In the genomic region with DNA sequence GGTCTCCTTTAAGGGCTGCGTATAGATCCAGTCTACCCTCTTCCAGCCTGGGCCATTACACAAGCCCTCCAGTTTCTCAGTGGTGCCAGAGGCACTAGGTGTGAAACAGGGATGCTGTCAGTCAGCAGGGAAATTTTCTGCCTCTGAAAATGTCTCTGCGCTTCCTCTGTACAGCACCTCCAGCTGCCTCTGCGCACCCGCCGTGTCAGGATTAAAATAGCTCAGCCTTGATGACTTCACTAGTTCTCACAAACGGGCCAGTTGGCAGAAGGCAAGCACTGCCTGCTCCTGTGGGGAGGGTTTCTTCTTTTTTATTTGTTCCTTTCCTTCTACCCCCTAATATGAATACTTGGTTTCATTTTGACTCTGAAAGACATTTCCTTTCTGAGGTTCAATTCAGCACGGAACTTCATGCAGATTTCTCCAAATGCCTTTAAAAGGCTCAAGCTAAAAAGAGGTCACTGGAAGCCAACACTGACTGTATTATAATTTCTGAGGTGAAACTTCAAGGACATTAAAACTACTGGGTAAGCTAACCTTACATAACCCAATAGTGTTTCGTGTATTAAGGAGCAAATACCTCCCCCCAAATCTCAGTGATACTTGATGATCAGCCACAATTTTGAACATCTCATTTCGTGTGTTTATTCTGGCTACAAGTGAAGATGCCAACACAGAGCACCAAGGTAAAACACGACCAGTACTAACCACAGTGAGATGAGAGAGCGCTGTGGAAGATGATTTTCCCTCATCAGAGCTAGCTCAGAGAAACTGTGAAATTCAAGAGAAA, we compare ENCODE assay signal across 8 mouse cellular contexts.
DNase-seq lines count a peak whose midpoint lies in the region; ATAC-seq and TF ChIP-seq lines count a peak whose summit lies in the region.

No protein-coding gene starts in this region.

- H3K27ac ChIP-seq in forebrain, embryonic 11.5 days (ENCODE audit: low read depth, low read length) = 0 out of 2 replicates have a peak overlapping the region, but pooled peaks have one; percentile 4
- no peak overlapping the region for H3K27ac ChIP-seq in forebrain, embryonic 10.5 days
- peak overlapping the region; percentile 90 for H3K27ac ChIP-seq in cortical plate, adult 2 months (ENCODE audit: insufficient read depth, low read length)
- H3K27ac ChIP-seq in heart, embryonic 11.5 days (ENCODE audit: low read depth, low read length) = 0 out of 2 replicates have a peak overlapping the region, but pooled peaks have one; percentile 46
- no peak overlapping the region for H3K27ac ChIP-seq in midbrain, embryonic 11.5 days (ENCODE audit: low read depth, low read length)

- no peak overlapping the region for H3K4me3 ChIP-seq in forebrain, embryonic 11.5 days (ENCODE audit: low read depth, low read length)
- no peak overlapping the region for H3K4me3 ChIP-seq in forebrain, embryonic 10.5 days
- no peak overlapping the region for H3K4me3 ChIP-seq in cortical plate, adult 2 months (ENCODE audit: insufficient read depth, low read length)
- no peak overlapping the region for H3K4me3 ChIP-seq in heart, embryonic 11.5 days (ENCODE audit: low read depth, low read length)
- no peak overlapping the region for H3K4me3 ChIP-seq in midbrain, embryonic 11.5 days (ENCODE audit: low read depth, low read length)

- H3K36me3 ChIP-seq in forebrain, embryonic 11.5 days (ENCODE audit: control insufficient read depth, insufficient read depth, low read length) = no peaks in the 10 kb centered on the region
- 0 out of 2 replicates have a peak, but pooled peaks cover 7% of the 10 kb centered on the region for H3K36me3 ChIP-seq in forebrain, embryonic 10.5 days (replicated peaks)
- no peaks in the 10 kb centered on the region for H3K36me3 ChIP-seq in heart, embryonic 11.5 days (ENCODE audit: control insufficient read depth, insufficient read depth, low read length)
- no peaks in the 10 kb centered on the region for H3K36me3 ChIP-seq in midbrain, embryonic 11.5 days (ENCODE audit: control insufficient read depth, insufficient read depth, low read length)

- no peak for DNase-seq in forebrain, embryonic 11.5 days (ENCODE audit: low spot score)
- no peak for DNase-seq in forebrain, embryonic 10.5 days (ENCODE audit: extremely low spot score, low spot score)
- peak; percentile 6 for DNase-seq in T-cell, adult 2 months (ENCODE audit: low spot score)
- peak; percentile 69 to 75 for DNase-seq in layer of hippocampus, adult 8-10 months (ENCODE audit: low spot score in 2 of 2)
- peak; percentile 84 for DNase-seq in midbrain, embryonic 11.5 days (ENCODE audit: low spot score, missing footprints)
- peak; percentile 27 to 60 for DNase-seq in spleen, postnatal 4 days (ENCODE audit: low spot score in 2 of 2)

- 71% methylated on average over 11 of the region's 11 CpGs for WGBS in forebrain, embryonic 11.5 days
- WGBS in forebrain, embryonic 10.5 days = 76% methylated on average over 11 of the region's 11 CpGs
- WGBS in heart, embryonic 11.5 days (ENCODE audit: insufficient replicate concordance) = 40% methylated on average over 11 of the region's 11 CpGs
- 48% methylated on average over 11 of the region's 11 CpGs for WGBS in midbrain, embryonic 11.5 days

- H3K4me2 ChIP-seq in forebrain, embryonic 11.5 days (ENCODE audit: low read depth, low read length, severe bottlenecking) = no peak overlapping the region
- H3K4me2 ChIP-seq in heart, embryonic 11.5 days = no peak overlapping the region
- H3K4me2 ChIP-seq in midbrain, embryonic 11.5 days = no peak overlapping the region

- TF ChIP-seq CTCF in cortical plate, adult 2 months (IDR thresholded peaks at IDR 0.05; ENCODE audit: extremely low read depth, insufficient read depth, low read length) = no peak

- peak; percentile 60 for TF ChIP-seq POLR2A in cortical plate, adult 2 months (IDR thresholded peaks at IDR 0.05; ENCODE audit: extremely low read depth, insufficient read depth, low read length)

- H3K9ac ChIP-seq in forebrain, embryonic 11.5 days (ENCODE audit: low read length) = no peak overlapping the region
- no peak overlapping the region for H3K9ac ChIP-seq in heart, embryonic 11.5 days (ENCODE audit: low read depth, low read length)
- no peak overlapping the region for H3K9ac ChIP-seq in midbrain, embryonic 11.5 days (ENCODE audit: low read length)

- no peaks in the 10 kb centered on the region for H3K27me3 ChIP-seq in forebrain, embryonic 11.5 days (ENCODE audit: control insufficient read depth, insufficient read depth, low read length)
- no peaks in the 10 kb centered on the region for H3K27me3 ChIP-seq in forebrain, embryonic 10.5 days (ENCODE audit: poor library complexity, severe bottlenecking)
- no peaks in the 10 kb centered on the region for H3K27me3 ChIP-seq in heart, embryonic 11.5 days (ENCODE audit: control insufficient read depth, insufficient read depth, low read length)
- H3K27me3 ChIP-seq in midbrain, embryonic 11.5 days (ENCODE audit: control insufficient read depth, insufficient read depth, low read length) = no peaks in the 10 kb centered on the region

- no peaks in the 10 kb centered on the region for H3K9me3 ChIP-seq in forebrain, embryonic 11.5 days (ENCODE audit: control insufficient read depth, low read length)
- no peaks in the 10 kb centered on the region for H3K9me3 ChIP-seq in forebrain, embryonic 10.5 days
- no peaks in the 10 kb centered on the region for H3K9me3 ChIP-seq in heart, embryonic 11.5 days (replicated peaks; ENCODE audit: control insufficient read depth, low read length)
- H3K9me3 ChIP-seq in midbrain, embryonic 11.5 days (ENCODE audit: control insufficient read depth, low read length) = no peaks in the 10 kb centered on the region

- ATAC-seq in forebrain, embryonic 11.5 days (replicated peaks; ENCODE audit: low FRiP score) = peak; percentile 33; the same call in 1 of the 2 replicates
- ATAC-seq in heart, embryonic 11.5 days (replicated peaks; ENCODE audit: insufficient number of reproducible peaks, low FRiP score, low TSS enrichment) = no peak; the same call in 1 of the 2 replicates
- ATAC-seq in midbrain, embryonic 11.5 days (ENCODE audit: low FRiP score) = peak; percentile 33

- no peaks in the 10 kb centered on the region; the same call in 1 of the 2 replicates for H3K4me1 ChIP-seq in forebrain, embryonic 11.5 days (replicated peaks; ENCODE audit: control insufficient read depth, insufficient read depth, low read length)
- H3K4me1 ChIP-seq in forebrain, embryonic 10.5 days = peaks cover 13% of the 10 kb centered on the region
- H3K4me1 ChIP-seq in cortical plate, adult 2 months (ENCODE audit: control insufficient read depth, insufficient read depth, low read length) = peaks cover 14% of the 10 kb centered on the region
- peaks cover 4% of the 10 kb centered on the region for H3K4me1 ChIP-seq in heart, embryonic 11.5 days (ENCODE audit: control insufficient read depth, insufficient read depth, low read length)
- peaks cover 9% of the 10 kb centered on the region for H3K4me1 ChIP-seq in midbrain, embryonic 11.5 days (ENCODE audit: control insufficient read depth, insufficient read depth, low read length)

Comparison
In these comparisons a context has a peak if more than half of its experiments do, and no peak if none do; other contexts are left out.
1. H3K27ac ChIP-seq: peak in forebrain, embryonic 11.5 days (single experiment), cortical plate, adult 2 months (single experiment) and heart, embryonic 11.5 days (single experiment); none in forebrain, embryonic 10.5 days (single experiment) and midbrain, embryonic 11.5 days (single experiment).
2. DNase-seq: peak in T-cell, adult 2 months (single experiment), layer of hippocampus, adult 8-10 months (2 of 2), midbrain, embryonic 11.5 days (single experiment) and spleen, postnatal 4 days (2 of 2); none in forebrain, embryonic 11.5 days (single experiment) and forebrain, embryonic 10.5 days (single experiment).